Mouse (Mus musculus) kidney, embryonic 15.5 days (tissue): ENCODE data around the gene C1qtnf5. TPM values are rescaled to one million over a fixed set of nuclear protein-coding genes. Genes with fewer than 3 reads are reported as not detected.
"Not testable (repeated sequence)": the region's sequence is repeated elsewhere in the genome, so short reads cannot be mapped to it uniquely, and the experiment has no call there.

Source experiments
- ATAC-seq: fragments of 200-750 bp; cut with Nextera tagmentation; replicated peaks from 2 replicates; pipeline ENCODE4 v1.8.0; 2017; ENCODE audit warnings: moderate TSS enrichment; ENCODE audit not compliant: low FRiP score
- H3K27ac ChIP-seq: fragments of 300-500 bp; sonication (generic); 2 replicates; pipeline ENCODE4 v1.5.1; 2015; ENCODE audit warnings: mild to moderate bottlenecking, inconsistent platforms
- H3K27me3 ChIP-seq: fragments of 300-500 bp; sonication (generic); 2 replicates; pipeline ENCODE4 v1.6.1; 2015; ENCODE audit warnings: inconsistent platforms
- H3K36me3 ChIP-seq: fragments of 300-500 bp; sonication (generic); 2 replicates; pipeline ENCODE4 v1.6.1; 2015; ENCODE audit warnings: inconsistent platforms
- H3K4me1 ChIP-seq: fragments of 300-500 bp; sonication (generic); 2 replicates; pipeline ENCODE4 v1.6.1; 2015; ENCODE audit warnings: inconsistent platforms
- H3K4me2 ChIP-seq: fragments of 300-500 bp; sonication (generic); 2 replicates; pipeline ENCODE4 v1.6.1; 2015; ENCODE audit warnings: moderate library complexity, mild to moderate bottlenecking, inconsistent platforms
- H3K4me3 ChIP-seq: fragments of 300-500 bp; sonication (generic); replicated peaks from 2 replicates; pipeline ENCODE4 v1.5.1; 2015; ENCODE audit warnings: mild to moderate bottlenecking, inconsistent platforms
- H3K9ac ChIP-seq: fragments of 300-500 bp; sonication (generic); 2 replicates; pipeline ENCODE4 v1.6.1; 2015; ENCODE audit warnings: mild to moderate bottlenecking, inconsistent platforms
- H3K9me3 ChIP-seq: fragments of 300-500 bp; sonication (generic); replicated peaks from 2 replicates; pipeline ENCODE4 v1.6.1; 2016; ENCODE audit warnings: inconsistent platforms
- WGBS: fragments of 180-500 bp; shearing (Covaris S2); methylation state at CpG from one replicate; pipeline ENCODE4 v1.1.7; 2015; ENCODE audit warnings: mixed read lengths; 5-methylcytosine and 5-hydroxymethylcytosine counted together
- polyA plus RNA-seq: library from polyadenylated mRNA; unstranded; fragments of >200 nt; fragmentation: Nextera tagmentation; extraction: Ambion mirVana; gene quantifications from 2 replicates; pipeline ENCODE4 v1.2.1, GENCODE M21; 2015

C1qtnf5 gene
- polyA plus RNA-seq, 1 experiment from 2014 or later, result 4.5 TPM

GRCm38 (mm10) chr9:44109360-44110095 is 2.5 kb downstream of the C1qtnf5 start:
- Histone ChIP-seq H3K9ac (0 out of 2 replicates have a peak overlapping the region, but pooled peaks have one; percentile 11), H3K27me3 (no peaks in the 10 kb centered on the region), H3K27ac (peak overlapping the region; percentile 54; the same call in 1 of the 2 replicates), H3K9me3 (no peaks in the 10 kb centered on the region), H3K36me3 (peaks cover 32% of the 10 kb centered on the region), H3K4me2 (peak overlapping the region; percentile 55), H3K4me3 (peak overlapping the region; percentile 30), H3K4me1 (peaks cover 68% of the 10 kb centered on the region)
- no peak for ATAC-seq
- 18% methylated on average over 9 of the region's 9 CpGs for WGBS

- H3K27ac ChIP-seq, H3K9ac ChIP-seq, H3K27me3 ChIP-seq, H3K9me3 ChIP-seq, ATAC-seq: not testable (repeated sequence)
- peak overlapping the region; percentile 65 for H3K4me2 ChIP-seq
- WGBS, result 46% methylated on average over 10 of the region's 12 CpGs
- H3K4me3 ChIP-seq, result peak overlapping the region; percentile 76
- H3K36me3 ChIP-seq, result peaks cover 21% of the 10 kb centered on the region
- H3K4me1 ChIP-seq, result peaks cover 57% of the 10 kb centered on the region
These were observed 4.9 kb downstream of the C1qtnf5 start for GRCm38 (mm10) chr9:44111909-44112308.

- H3K36me3 ChIP-seq, result peaks cover 17% of the 10 kb centered on the region
- no peaks in the 10 kb centered on the region for H3K27me3 ChIP-seq
- peak within 1 kb of the TSS; percentile 76 for H3K4me3 ChIP-seq
- peak within 1 kb of the TSS; percentile 65 for H3K4me2 ChIP-seq
- peaks cover 44% of the 10 kb centered on the region for H3K4me1 ChIP-seq
- WGBS, result 1% methylated on average over 51 of the region's 51 CpGs
- no peaks in the 10 kb centered on the region for H3K9me3 ChIP-seq
- H3K27ac ChIP-seq, result peak within 1 kb of the TSS; percentile 81
- ATAC-seq, result peak; percentile 93
- peak within 1 kb of the TSS; percentile 85 for H3K9ac ChIP-seq
These were observed 6.2 kb downstream of the C1qtnf5 start, which contains the start of the genes Gm49380 and Rnf26 for GRCm38 (mm10) chr9:44113105-44113789. Gene Gm49380 (minus strand): TSS chr9:44113500. Gene Rnf26 (minus strand): TSS chr9:44113517.

GRCm38 (mm10) chr9:44114453-44114852 is 7.4 kb downstream of the C1qtnf5 start:
- ATAC-seq, result no peak
- H3K27ac ChIP-seq, result peak overlapping the region; percentile 22; the same call in 1 of the 2 replicates
- H3K4me2 ChIP-seq, result no peak overlapping the region
- 0 out of 2 replicates have a peak, but pooled peaks cover 10% of the 10 kb centered on the region for H3K36me3 ChIP-seq
- no peaks in the 10 kb centered on the region for H3K9me3 ChIP-seq
- no peak overlapping the region for H3K4me3 ChIP-seq
- WGBS, result 71% methylated on average over 2 of the region's 2 CpGs
- H3K27me3 ChIP-seq, result no peaks in the 10 kb centered on the region
- peaks cover 32% of the 10 kb centered on the region for H3K4me1 ChIP-seq
- no peak overlapping the region for H3K9ac ChIP-seq

- 0 out of 2 replicates have a peak, but pooled peaks cover under 1% of the 10 kb centered on the region for H3K36me3 ChIP-seq
- WGBS, result 85% methylated on average over 9 of the region's 9 CpGs
- no peak overlapping the region for H3K9ac ChIP-seq
- H3K9me3 ChIP-seq, result no peaks in the 10 kb centered on the region
- ATAC-seq, result no peak
- no peak overlapping the region for H3K4me3 ChIP-seq
- H3K4me2 ChIP-seq, result no peak overlapping the region
- H3K27me3 ChIP-seq, result no peaks in the 10 kb centered on the region
- peaks cover 20% of the 10 kb centered on the region for H3K4me1 ChIP-seq
- H3K27ac ChIP-seq, result no peak overlapping the region
These were observed 8.6 kb downstream of the C1qtnf5 start for GRCm38 (mm10) chr9:44115599-44115998.

- H3K36me3 ChIP-seq, result no peaks in the 10 kb centered on the region
- no peak overlapping the region for H3K9ac ChIP-seq
- 92% methylated on average over 4 of the region's 4 CpGs for WGBS
- ATAC-seq, result no peak
- peaks cover 17% of the 10 kb centered on the region for H3K4me1 ChIP-seq
- H3K9me3 ChIP-seq, result no peaks in the 10 kb centered on the region
- H3K4me3 ChIP-seq, result no peak overlapping the region
- H3K27me3 ChIP-seq, result no peaks in the 10 kb centered on the region
- no peak overlapping the region for H3K4me2 ChIP-seq
- no peak overlapping the region for H3K27ac ChIP-seq
These were observed 9.1 kb downstream of the C1qtnf5 start for GRCm38 (mm10) chr9:44116182-44116581.

- Histone ChIP-seq H3K9ac (no peak overlapping the region), H3K4me3 (no peak overlapping the region), H3K27me3 (no peaks in the 10 kb centered on the region), H3K9me3 (no peaks in the 10 kb centered on the region), H3K27ac (no peak overlapping the region), H3K4me2 (no peak overlapping the region), H3K36me3 (no peaks in the 10 kb centered on the region), H3K4me1 (peaks cover 7% of the 10 kb centered on the region; the same call in 1 of the 2 replicates)
- 54% methylated on average over 5 of the region's 5 CpGs for WGBS
- no peak for ATAC-seq
These were observed 12.0 kb downstream of the C1qtnf5 start for GRCm38 (mm10) chr9:44119011-44119410.

- Histone ChIP-seq H3K9me3 (no peaks in the 10 kb centered on the region), H3K4me2 (no peak overlapping the region)
- 73% methylated on average over 8 of the region's 8 CpGs for WGBS
These were observed 13.0 kb downstream of the C1qtnf5 start for GRCm38 (mm10) chr9:44119948-44120465.

GRCm38 (mm10) chr9:44124317-44124716 is 17.3 kb downstream of the C1qtnf5 start:
- no peak overlapping the region for H3K4me2 ChIP-seq
- ATAC-seq, result no peak
- no peak overlapping the region for H3K27ac ChIP-seq
- no peak overlapping the region for H3K4me3 ChIP-seq
- peaks cover 29% of the 10 kb centered on the region for H3K4me1 ChIP-seq
- H3K9ac ChIP-seq, result no peak overlapping the region
- no peaks in the 10 kb centered on the region for H3K27me3 ChIP-seq
- H3K36me3 ChIP-seq, result no peaks in the 10 kb centered on the region
- WGBS, result 72% methylated on average over 6 of the region's 6 CpGs
- H3K9me3 ChIP-seq, result no peaks in the 10 kb centered on the region

More at GRCm38 (mm10) chr9:44119948-44120465, 13.0 kb downstream of the C1qtnf5 start:
- Histone ChIP-seq H3K9ac (no peak overlapping the region), H3K27ac (no peak overlapping the region), H3K4me3 (no peak overlapping the region), H3K27me3 (no peaks in the 10 kb centered on the region), H3K4me1 (peaks cover 4% of the 10 kb centered on the region), H3K36me3 (no peaks in the 10 kb centered on the region)
- ATAC-seq, result no peak

GRCm38 (mm10) chr9:44125026-44125425 is 18.0 kb downstream of the C1qtnf5 start:
- no peaks in the 10 kb centered on the region for H3K36me3 ChIP-seq
- peak overlapping the region; percentile 69 for H3K27ac ChIP-seq
- ATAC-seq, result no peak; the same call in 1 of the 2 replicates
- H3K4me3 ChIP-seq, result no peak overlapping the region
- H3K4me1 ChIP-seq, result peaks cover 36% of the 10 kb centered on the region
- H3K9ac ChIP-seq, result no peak overlapping the region
- H3K27me3 ChIP-seq, result no peaks in the 10 kb centered on the region
- H3K9me3 ChIP-seq, result no peaks in the 10 kb centered on the region
- 0 out of 2 replicates have a peak overlapping the region, but pooled peaks have one; percentile 9 for H3K4me2 ChIP-seq
- 12% methylated on average over 5 of the region's 5 CpGs for WGBS

- Histone ChIP-seq H3K4me2 (peak overlapping the region; percentile 39), H3K9ac (0 out of 2 replicates have a peak overlapping the region, but pooled peaks have one; percentile 8), H3K27me3 (no peaks in the 10 kb centered on the region), H3K4me1 (peaks cover 44% of the 10 kb centered on the region), H3K9me3 (no peaks in the 10 kb centered on the region), H3K4me3 (no peak overlapping the region), H3K36me3 (no peaks in the 10 kb centered on the region), H3K27ac (peak overlapping the region; percentile 76)
- 24% methylated on average over 18 of the region's 18 CpGs for whole genome bisulfite sequencing
- peak; percentile 52; the same call in 1 of the 2 replicates for ATAC-seq
These were observed 18.7 kb downstream of the C1qtnf5 start for GRCm38 (mm10) chr9:44125546-44126428.
